Mouse (Mus musculus) embryo, embryonic 11.5 days (tissue): ENCODE measurements around the gene Lhx9.

ENCODE experiments used
- DNase-seq: peaks from one replicate; pipeline ENCODE4 v3.0.0-alpha.2; 2012; ENCODE audit warnings: low read depth, low spot score

The Lhx9 gene

DNA sequence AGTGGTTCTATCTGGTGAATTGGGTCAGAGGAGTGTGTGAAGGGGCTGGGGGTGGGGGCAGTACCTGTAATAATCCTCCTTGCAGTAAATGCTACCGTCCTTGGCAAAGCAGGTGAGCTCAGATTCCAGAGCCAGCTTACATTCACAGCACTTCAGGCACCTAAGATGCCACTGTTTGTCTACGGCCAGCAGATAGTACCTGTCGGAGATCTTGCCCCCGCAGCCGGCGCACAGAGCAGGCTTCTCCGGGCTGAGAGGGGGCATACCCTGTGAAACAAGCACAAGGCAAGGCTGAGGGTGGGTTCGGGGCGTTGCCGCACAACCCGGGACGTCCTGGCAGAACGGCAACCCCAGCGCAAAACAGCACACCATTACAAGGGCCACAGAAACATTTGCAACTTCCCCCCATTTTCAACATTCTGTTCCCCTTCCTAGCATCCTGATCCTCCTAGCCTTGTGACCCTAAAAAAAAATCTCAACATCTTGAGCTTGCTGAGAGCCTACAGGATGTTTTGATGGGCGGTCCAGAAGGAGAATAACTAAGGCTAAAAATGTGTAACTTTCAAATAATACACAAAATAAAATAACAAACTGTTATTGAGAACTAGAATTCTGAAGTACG, 8.5 kb downstream of the Lhx9 start:
- no peak for DNase-seq

DNA sequence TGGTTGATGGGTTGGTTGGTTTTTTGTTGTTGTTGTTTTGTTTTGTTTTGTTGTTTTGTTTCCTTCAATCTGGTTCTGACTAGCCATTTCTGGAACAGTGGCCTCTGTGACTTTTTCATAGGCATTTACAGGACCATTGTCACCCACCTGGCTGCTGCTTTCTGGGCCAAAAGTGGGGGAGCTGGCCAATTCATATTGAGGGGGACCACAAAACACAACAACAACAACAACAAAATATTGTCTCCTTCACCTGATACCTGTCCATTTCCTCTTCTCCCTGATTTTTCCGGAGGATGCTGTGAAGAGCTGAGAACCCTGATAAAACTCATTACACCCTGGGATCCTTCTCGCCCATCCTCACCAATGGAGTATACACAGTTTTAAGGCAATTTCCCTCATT, 9.1 kb downstream of the Lhx9 start:
- no peak for DNase-seq

DNA sequence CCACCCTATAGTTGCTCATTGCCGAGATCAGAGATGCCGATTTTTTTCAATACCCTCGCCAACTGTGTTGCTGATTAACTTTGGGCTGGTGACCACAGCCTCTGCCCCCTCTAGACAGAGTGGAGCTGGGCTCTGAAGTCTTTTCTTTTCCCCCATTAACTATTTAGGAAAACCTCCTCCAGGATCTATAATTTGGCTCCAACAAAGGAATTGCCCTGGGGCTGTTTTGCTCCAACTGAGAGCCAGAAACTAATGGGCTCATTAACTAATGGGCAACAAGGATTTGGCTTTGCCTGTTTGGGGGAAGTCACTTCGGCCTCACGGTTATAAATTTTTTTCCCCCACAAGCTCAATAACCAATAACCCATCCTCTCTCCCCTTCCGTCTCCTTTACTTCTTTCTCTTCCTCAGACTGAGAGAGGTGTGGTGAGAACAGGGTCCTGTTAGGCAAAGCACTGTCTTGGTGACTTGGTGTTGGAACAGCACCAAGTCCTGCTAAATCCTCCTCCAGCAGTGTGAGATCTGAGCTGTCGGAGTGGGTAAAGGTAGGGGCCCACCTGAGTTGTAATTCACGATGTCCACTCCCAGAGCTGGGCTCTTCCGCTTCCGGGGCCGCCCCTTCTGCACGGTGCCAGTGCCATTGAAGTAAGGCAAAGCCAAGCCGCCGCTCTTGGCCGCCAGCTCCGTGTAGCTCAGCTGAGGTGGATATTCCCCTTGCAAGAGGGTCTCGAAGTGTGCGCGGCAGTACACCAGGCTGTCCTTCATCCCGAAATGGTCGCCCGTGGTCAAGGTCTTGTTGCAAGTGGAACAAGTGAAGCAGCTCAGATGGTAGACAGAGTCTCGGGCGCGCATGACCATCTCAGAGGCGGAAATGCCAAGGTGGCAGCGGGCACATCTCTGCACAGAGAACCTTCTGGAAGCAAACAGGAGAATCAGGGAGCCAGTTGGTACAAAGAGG, 10.3 kb downstream of the Lhx9 start:
- no peak for DNase-seq

DNA sequence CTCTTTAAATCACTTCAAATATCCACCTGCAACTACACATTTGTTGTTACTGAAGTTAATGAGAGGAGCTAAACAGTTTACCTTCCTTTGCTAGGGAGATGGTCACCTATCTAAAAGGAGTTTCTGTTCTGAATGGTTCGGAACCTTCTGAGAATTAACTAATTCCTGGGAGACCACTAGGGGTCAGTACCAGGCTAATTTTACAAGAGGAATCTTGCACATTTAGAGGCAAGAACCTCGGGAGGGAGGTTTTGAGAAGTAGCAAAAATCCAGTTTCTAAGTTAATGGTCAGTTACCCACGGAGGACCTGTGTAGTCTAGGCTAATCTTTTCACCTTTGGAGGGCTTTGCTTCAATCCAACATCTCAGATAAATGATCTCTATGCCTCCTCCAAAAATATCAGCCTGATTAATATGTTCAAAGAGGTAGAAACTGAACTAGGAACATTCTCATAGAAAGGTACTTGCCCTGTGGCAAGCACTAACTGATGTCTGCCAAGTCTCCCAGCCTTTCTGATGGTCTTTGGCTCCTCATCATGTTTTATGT, 12.9 kb downstream of the Lhx9 start:
- DNase-seq, result no peak

GRCm38 (mm10) chr1:138831309-138831708, 17.1 kb downstream of the Lhx9 start:
- DNase-seq, result no peak

GRCm38 (mm10) chr1:138826841-138827240, 21.5 kb downstream of the Lhx9 start:
- no peak for DNase-seq

DNA sequence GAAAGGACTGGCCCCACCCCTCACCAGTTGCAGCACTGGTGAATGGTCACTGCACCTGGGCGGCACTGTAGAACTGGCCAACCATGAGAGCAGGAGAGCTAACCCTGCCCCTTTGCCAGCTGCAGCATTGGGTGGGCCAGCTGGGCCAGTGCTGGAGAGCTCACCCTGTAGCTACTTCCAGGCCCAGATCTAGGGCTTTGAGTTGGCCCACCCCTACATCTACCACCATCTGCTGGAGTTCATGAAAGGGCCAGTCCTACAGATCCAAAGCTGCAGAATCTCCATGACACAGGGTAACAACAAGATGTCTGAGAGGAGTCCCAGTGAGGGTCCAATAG, 25.4 kb downstream of the Lhx9 start:
- no peak for DNase-seq

DNA sequence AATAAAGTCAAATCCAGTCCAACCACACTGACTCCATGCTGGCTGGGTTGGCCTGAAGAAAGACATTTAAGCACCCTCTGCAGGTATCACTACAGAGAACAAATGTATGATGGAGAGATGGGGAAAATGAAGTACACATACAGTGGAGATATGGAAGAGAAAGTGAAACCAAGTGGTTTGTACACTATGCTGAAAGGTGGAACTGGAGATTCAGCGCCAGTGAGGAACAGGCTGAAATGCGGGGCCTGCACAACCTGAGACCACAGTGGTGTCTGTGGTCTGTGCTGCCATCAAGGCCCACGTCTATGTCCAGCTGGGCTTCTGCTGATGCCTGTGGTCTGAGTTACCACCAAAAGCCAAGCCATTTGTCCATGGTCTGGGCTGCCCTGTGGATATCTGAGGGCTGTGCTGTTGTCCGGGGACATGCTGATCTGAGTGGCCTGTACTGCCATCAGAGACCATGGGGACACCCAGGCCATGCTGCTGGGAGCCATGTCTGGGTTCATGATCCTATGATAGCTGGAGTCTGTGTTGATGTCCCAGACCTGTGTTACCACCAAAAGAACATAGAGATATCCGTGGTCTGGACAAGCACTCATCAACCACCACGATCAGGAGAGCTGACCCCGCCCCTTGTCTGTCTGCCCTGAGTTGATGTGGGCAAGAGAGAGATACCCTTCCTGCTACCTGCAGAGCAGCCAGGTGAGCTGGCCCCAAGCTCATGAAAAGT, 26.0 kb downstream of the Lhx9 start:
- DNase-seq, result no peak

GRCm38 (mm10) chr1:138801732-138802131, 46.6 kb downstream of the Lhx9 start:
- DNase-seq, result no peak

- no peak for DNase-seq
These were observed 47.1 kb downstream of the Lhx9 start for GRCm38 (mm10) chr1:138801296-138801695.

GRCm38 (mm10) chr1:138799692-138800314, 48.6 kb downstream of the Lhx9 start:
- DNase-seq, result no peak

- DNase-seq, result no peak
These were observed 50.3 kb downstream of the Lhx9 start for GRCm38 (mm10) chr1:138798110-138798509.

DNA sequence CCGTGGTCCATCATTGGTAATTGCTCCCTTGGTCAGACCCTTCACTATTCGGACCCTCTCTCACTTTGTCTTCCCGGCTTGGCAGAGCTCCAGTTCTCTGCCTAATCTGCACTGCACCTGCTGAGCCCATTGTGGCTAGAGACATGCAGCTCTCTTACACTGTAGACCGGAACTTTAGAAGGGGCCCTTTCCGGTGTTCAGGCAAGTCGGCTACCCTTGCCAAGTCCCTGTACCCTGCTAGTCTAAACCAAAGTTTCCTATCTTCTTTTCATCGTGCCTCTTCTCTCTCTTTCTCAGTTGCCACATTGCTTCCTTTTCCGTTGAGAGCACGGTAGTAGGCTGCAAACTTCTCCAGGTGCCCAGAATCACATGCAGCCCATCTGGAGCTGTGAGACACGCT, 62.5 kb downstream of the Lhx9 start:
- no peak for DNase-seq

- no peak for DNase-seq
These were observed 64.4 kb downstream of the Lhx9 start for GRCm38 (mm10) chr1:138784019-138784418.
